Mouse (Mus musculus): ENCODE data around the gene Runx2.

DNA sequence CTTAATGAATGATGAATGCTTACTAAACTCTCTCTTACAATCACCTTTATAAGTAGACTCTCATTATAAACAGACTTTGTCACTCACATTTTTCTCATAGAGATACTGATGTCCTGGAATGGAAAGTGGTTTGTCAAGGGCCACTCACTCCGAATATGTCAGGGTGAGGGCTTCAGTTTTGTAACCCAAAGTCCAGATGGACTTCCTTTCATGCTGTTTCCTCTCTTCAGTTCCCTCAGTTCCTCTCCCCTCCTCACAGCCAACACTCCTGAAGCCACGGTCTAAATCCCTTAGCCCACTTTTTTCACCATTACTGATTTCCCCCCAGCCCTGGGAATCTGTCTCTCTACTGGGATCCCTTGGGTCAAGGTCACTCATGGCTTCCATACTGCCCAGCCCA lies 123.1 kb downstream of the Runx2 start:
- TF ChIP-seq CTCF (IDR thresholded peaks at IDR 0.05; ENCODE audit: extremely low read depth, insufficient read depth, low read length) (no peak), POLR2A (IDR thresholded peaks at IDR 0.05; ENCODE audit: extremely low read depth, insufficient read depth, low read length) (no peak)
